Mouse (Mus musculus): ENCODE data around the gene Atp9a. TPM values are rescaled to one million over a fixed set of nuclear protein-coding genes. Genes with fewer than 3 reads are reported as not detected.

Atp9a gene
- polyA plus RNA-seq, 1 experiment = 56.0 TPM

DNA sequence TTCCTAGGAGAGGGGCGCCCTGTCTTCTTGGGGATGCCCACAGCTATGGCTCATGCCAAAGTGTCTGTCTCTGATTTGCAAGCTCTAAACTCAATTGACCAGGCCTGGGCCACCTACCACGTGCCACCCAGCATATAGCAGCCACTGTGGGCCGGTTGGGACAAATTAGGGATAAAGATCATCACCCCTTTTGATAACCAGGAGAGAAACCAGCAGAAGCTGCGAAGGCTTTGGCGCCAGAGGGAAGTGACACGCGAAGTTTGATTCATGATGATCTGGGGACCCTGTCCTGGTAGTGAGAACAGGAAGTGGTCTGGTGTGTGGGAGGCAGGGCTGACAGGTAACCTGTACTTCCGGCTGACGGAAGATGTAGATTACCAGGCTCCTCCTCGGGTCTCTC, 151.7 kb downstream of the Atp9a start:
- DNase-seq = no peak
- no peak for TF ChIP-seq CTCF (conservative IDR thresholded peaks at IDR 0.05; ENCODE audit: insufficient read depth, insufficient read length, low read depth, low read length)
- no peak for TF ChIP-seq POLR2A (IDR thresholded peaks at IDR 0.05; ENCODE audit: low read depth, low read length)
- H3K36me3 ChIP-seq (ENCODE audit: control insufficient read depth, insufficient read depth, low read length) = no peaks in the 10 kb centered on the region
- H3K4me1 ChIP-seq (ENCODE audit: control insufficient read depth, insufficient read depth, low read length) = peaks cover 5% of the 10 kb centered on the region; the same call in 1 of the 2 replicates
- 0 out of 2 replicates have a peak overlapping the region, but pooled peaks have one; percentile 7 for H3K27ac ChIP-seq (ENCODE audit: insufficient read depth, low read depth, low read length)
- WGBS = 42% methylated on average over 10 of the region's 10 CpGs
- peak overlapping the region; percentile 69; the same call in 1 of the 2 replicates for H3K4me3 ChIP-seq (ENCODE audit: insufficient read depth, low read depth, low read length)
- H3K27me3 ChIP-seq (replicated peaks; ENCODE audit: control insufficient read depth, insufficient read depth, low read length) = no peaks in the 10 kb centered on the region

DNA sequence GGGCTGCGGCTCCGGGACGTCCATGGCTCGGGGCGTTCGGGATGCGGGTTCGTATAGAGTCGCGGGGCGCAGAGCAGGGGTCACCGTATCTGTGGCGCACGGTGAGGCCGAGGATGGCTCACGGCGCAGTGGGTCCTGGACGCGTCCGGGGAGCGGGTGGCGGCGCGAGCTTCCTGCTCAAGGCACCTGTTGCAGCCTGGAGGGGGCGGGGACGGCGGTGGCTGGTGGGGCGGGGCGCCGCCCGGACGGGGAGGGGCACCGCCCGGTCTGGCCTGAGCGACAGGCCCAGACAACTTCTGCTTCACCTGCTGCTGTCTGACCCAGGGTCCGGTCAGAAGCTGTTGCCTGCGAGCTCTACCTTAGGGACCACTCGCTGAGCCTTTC, 152.0 kb downstream of the Atp9a start:
- 0 out of 2 replicates have a peak overlapping the region, but pooled peaks have one; percentile 7 for H3K27ac ChIP-seq (ENCODE audit: insufficient read depth, low read depth, low read length)
- peak overlapping the region; percentile 69 for H3K4me3 ChIP-seq (ENCODE audit: insufficient read depth, low read depth, low read length)
- H3K27me3 ChIP-seq (replicated peaks; ENCODE audit: control insufficient read depth, insufficient read depth, low read length) = no peaks in the 10 kb centered on the region
- TF ChIP-seq CTCF (conservative IDR thresholded peaks at IDR 0.05; ENCODE audit: insufficient read depth, insufficient read length, low read depth, low read length) = no peak
- no peak for TF ChIP-seq POLR2A (IDR thresholded peaks at IDR 0.05; ENCODE audit: low read depth, low read length)
- H3K36me3 ChIP-seq (ENCODE audit: control insufficient read depth, insufficient read depth, low read length) = no peaks in the 10 kb centered on the region
- peak; percentile 78 for DNase-seq
- WGBS = 3% methylated on average over 36 of the region's 38 CpGs
- H3K4me1 ChIP-seq (ENCODE audit: control insufficient read depth, insufficient read depth, low read length) = peaks cover 5% of the 10 kb centered on the region; the same call in 1 of the 2 replicates

DNA sequence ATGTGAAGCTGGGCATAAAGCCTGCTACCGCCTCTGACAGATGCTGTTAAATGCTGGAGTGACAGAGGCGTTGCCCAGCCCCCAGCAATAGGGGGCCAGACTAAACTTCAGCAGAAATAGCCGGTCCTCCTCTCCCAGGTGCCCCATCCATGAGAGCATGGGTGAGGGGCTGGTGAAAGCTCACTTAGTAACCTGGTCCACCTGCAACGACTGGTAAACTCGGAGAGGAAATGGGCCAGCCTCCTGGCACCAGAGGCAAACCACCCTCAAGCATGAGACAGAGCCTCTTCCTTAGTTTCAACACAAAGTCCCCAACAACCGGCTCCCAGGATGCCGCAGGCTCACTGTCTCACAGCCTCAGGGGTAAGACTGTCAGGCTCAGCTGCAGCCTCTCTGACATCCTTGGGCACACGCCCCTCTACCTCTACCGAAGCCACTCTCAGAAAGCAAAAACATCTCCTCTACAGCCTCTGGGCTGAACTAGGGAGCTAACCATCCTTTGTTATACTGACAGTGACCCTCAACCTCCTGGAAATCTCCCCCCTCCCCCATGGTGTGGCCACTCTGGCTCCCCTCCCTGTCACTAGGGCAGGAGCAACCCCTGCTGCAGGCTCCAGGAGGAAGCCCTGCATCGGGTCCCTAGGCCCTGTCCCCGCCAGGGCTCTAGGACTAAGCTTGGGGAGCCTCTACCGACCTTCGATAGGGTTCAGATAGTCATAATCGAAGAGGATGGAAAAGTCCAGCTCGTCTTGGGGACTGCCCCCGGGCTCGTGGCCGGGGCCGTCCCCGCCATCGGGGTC, 152.6 kb downstream of the Atp9a start:
- no peaks in the 10 kb centered on the region for H3K27me3 ChIP-seq (replicated peaks; ENCODE audit: control insufficient read depth, insufficient read depth, low read length)
- peak overlapping the region; percentile 69 for H3K4me3 ChIP-seq (ENCODE audit: insufficient read depth, low read depth, low read length)
- WGBS = 9% methylated on average over 21 of the region's 21 CpGs
- H3K27ac ChIP-seq (ENCODE audit: insufficient read depth, low read depth, low read length) = no peak overlapping the region
- H3K36me3 ChIP-seq (ENCODE audit: control insufficient read depth, insufficient read depth, low read length) = no peaks in the 10 kb centered on the region
- peaks cover 5% of the 10 kb centered on the region; the same call in 1 of the 2 replicates for H3K4me1 ChIP-seq (ENCODE audit: control insufficient read depth, insufficient read depth, low read length)
- TF ChIP-seq POLR2A (IDR thresholded peaks at IDR 0.05; ENCODE audit: low read depth, low read length) (no peak), CTCF (conservative IDR thresholded peaks at IDR 0.05; ENCODE audit: insufficient read depth, insufficient read length, low read depth, low read length) (no peak)
- no peak for DNase-seq

DNA sequence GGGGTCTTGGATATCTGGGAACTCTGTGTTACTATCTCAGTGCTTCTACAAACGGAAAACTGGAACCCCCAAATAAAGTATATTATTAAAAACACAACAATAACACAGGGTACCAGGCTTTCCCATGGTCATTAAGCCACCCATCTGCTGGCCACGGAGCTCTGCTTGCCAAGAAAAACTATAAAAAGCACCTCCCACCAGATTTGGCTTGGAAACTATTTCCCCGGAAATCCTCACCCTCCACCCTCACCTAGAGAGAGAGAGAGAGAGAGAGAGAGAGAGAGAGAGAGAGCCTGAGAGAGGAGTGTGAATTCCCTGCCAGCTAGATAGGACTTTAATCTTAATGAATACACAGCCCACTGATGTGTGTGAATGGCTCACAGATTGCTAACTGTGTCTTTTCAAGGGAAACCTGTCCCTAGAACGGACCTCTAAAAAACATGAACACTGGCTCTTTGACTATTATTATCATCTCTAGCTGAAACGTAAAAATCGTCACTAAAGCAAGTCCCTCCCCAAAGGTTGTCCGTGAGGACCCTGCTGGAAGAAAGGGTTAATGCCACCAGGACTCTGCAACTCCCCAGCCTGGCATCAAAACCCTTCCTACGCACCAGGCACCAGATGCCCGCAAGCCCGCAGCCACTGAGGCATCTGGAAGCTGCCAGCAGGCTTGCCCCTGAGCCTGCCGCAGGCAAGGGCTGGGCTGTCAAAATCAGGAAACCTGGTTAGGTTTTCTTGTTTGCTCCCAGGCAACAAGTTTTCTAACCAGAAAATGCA, 153.4 kb downstream of the Atp9a start:
- H3K4me1 ChIP-seq (ENCODE audit: control insufficient read depth, insufficient read depth, low read length) = peaks cover 5% of the 10 kb centered on the region; the same call in 1 of the 2 replicates
- no peak overlapping the region for H3K27ac ChIP-seq (ENCODE audit: insufficient read depth, low read depth, low read length)
- no peaks in the 10 kb centered on the region for H3K36me3 ChIP-seq (ENCODE audit: control insufficient read depth, insufficient read depth, low read length)
- TF ChIP-seq CTCF (conservative IDR thresholded peaks at IDR 0.05; ENCODE audit: insufficient read depth, insufficient read length, low read depth, low read length) (no peak), POLR2A (IDR thresholded peaks at IDR 0.05; ENCODE audit: low read depth, low read length) (no peak)
- H3K4me3 ChIP-seq (ENCODE audit: insufficient read depth, low read depth, low read length) = peak overlapping the region; percentile 69; the same call in 1 of the 2 replicates
- WGBS = 21% methylated on average over 11 of the region's 11 CpGs
- DNase-seq = peak; percentile 35
- no peaks in the 10 kb centered on the region for H3K27me3 ChIP-seq (replicated peaks; ENCODE audit: control insufficient read depth, insufficient read depth, low read length)

DNA sequence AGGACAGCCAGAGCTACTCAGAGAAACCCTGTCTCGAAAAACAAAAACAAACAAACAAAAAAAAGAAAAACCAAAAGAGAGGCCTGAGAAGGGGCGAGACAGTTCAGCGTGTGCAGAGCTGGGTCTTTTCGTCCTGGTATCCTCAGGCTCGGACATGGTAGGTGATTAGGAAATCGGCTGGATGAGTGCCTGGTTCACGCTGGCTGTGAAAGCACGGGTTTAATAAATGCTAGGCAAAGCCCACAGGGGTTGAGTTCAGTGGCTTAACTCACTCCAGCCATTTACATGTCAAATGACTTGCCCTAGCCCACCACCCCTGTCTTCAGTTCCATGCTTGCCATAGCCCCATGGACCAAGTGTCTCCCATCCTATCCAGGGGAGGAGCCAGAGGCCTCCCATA, 155.1 kb downstream of the Atp9a start:
- peaks cover 5% of the 10 kb centered on the region; the same call in 1 of the 2 replicates for H3K4me1 ChIP-seq (ENCODE audit: control insufficient read depth, insufficient read depth, low read length)
- no peak overlapping the region for H3K4me3 ChIP-seq (ENCODE audit: insufficient read depth, low read depth, low read length)
- H3K27me3 ChIP-seq (replicated peaks; ENCODE audit: control insufficient read depth, insufficient read depth, low read length) = no peaks in the 10 kb centered on the region
- DNase-seq = peak; percentile 73
- H3K27ac ChIP-seq (ENCODE audit: insufficient read depth, low read depth, low read length) = no peak overlapping the region; the same call in 1 of the 2 replicates
- no peaks in the 10 kb centered on the region for H3K36me3 ChIP-seq (ENCODE audit: control insufficient read depth, insufficient read depth, low read length)
- WGBS = 66% methylated on average over 8 of the region's 8 CpGs
- TF ChIP-seq CTCF (conservative IDR thresholded peaks at IDR 0.05; ENCODE audit: insufficient read depth, insufficient read length, low read depth, low read length) = no peak
- TF ChIP-seq POLR2A (IDR thresholded peaks at IDR 0.05; ENCODE audit: low read depth, low read length) = no peak

DNA sequence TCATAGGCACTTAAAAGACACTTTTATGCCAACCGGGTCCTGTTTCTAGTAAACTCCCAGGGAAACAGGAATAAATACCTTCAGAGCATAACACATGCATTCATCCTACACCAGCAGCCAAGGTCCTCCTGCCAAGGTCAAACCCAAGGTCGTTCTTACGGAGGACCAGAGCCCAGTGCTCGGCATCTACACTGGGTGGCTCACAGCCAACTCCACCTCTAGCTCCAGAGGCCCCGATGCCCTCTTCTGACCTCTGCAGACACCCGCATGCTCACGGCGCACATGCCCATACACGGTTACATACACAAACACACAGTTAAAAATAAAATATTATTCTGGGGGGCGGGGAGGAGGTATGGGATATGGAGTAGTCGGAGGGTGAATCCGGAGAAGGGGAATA, 155.7 kb downstream of the Atp9a start:
- Histone ChIP-seq H3K4me3 (ENCODE audit: insufficient read depth, low read depth, low read length) (no peak overlapping the region), H3K27ac (ENCODE audit: insufficient read depth, low read depth, low read length) (no peak overlapping the region), H3K4me1 (ENCODE audit: control insufficient read depth, insufficient read depth, low read length) (peaks cover 5% of the 10 kb centered on the region; the same call in 1 of the 2 replicates), H3K36me3 (ENCODE audit: control insufficient read depth, insufficient read depth, low read length) (no peaks in the 10 kb centered on the region), H3K27me3 (replicated peaks; ENCODE audit: control insufficient read depth, insufficient read depth, low read length) (no peaks in the 10 kb centered on the region)
- TF ChIP-seq CTCF (conservative IDR thresholded peaks at IDR 0.05; ENCODE audit: insufficient read depth, insufficient read length, low read depth, low read length) (no peak), POLR2A (IDR thresholded peaks at IDR 0.05; ENCODE audit: low read depth, low read length) (no peak)
- 62% methylated on average over 12 of the region's 12 CpGs for WGBS
- peak; percentile 61 for DNase-seq

DNA sequence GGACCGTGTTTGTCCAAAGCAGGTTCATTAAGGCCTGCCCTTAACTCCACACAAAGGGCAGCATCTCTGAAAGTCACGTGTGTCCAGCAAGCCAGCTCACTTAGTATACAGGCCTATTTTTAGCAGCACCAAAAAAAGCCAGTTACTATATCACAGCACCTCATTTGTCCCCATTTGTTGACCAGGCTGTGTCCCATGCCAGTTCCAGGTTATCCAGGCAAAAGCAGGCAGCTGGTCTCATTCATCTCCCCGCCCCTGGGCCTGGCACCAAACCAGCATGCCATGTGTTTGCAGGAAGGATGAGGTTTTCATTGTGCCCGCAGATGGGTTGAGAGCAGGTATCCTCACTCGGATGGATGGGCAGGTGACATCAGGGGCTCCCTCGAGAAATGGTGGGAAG, 157.4 kb downstream of the Atp9a start:
- 72% methylated on average over 6 of the region's 6 CpGs for WGBS
- Histone ChIP-seq H3K4me3 (ENCODE audit: insufficient read depth, low read depth, low read length) (no peak overlapping the region), H3K36me3 (ENCODE audit: control insufficient read depth, insufficient read depth, low read length) (no peaks in the 10 kb centered on the region), H3K4me1 (ENCODE audit: control insufficient read depth, insufficient read depth, low read length) (no peaks in the 10 kb centered on the region), H3K27me3 (replicated peaks; ENCODE audit: control insufficient read depth, insufficient read depth, low read length) (no peaks in the 10 kb centered on the region), H3K27ac (ENCODE audit: insufficient read depth, low read depth, low read length) (no peak overlapping the region)
- DNase-seq = peak; percentile 45
- TF ChIP-seq POLR2A (IDR thresholded peaks at IDR 0.05; ENCODE audit: low read depth, low read length) = no peak
- no peak for TF ChIP-seq CTCF (conservative IDR thresholded peaks at IDR 0.05; ENCODE audit: insufficient read depth, insufficient read length, low read depth, low read length)

Other genes with a start within 250 kb of the Atp9a start
- 2.9 and 3.4 TPM in 2 replicates for gene Nfatc2, start 140.8 kb downstream of the Atp9a start, polyA plus RNA-seq (2012; rRNA removed)
- not detected in 2 replicates for gene Sall4, start 25.5 kb upstream of the Atp9a start, polyA plus RNA-seq (2012; rRNA removed)
- gene Zfp64, start 213.2 kb upstream of the Atp9a start, polyA plus RNA-seq (2012; rRNA removed) = 18.6 and 20.0 TPM in 2 replicates